Mouse (Mus musculus): ENCODE data around the gene Sorbs1. TPM values are rescaled to one million over a fixed set of nuclear protein-coding genes. Genes with fewer than 3 reads are reported as not detected.

Gene Sorbs1
- polyA plus RNA-seq, 1 experiment from 2014 or later: 92.0 TPM

DNA sequence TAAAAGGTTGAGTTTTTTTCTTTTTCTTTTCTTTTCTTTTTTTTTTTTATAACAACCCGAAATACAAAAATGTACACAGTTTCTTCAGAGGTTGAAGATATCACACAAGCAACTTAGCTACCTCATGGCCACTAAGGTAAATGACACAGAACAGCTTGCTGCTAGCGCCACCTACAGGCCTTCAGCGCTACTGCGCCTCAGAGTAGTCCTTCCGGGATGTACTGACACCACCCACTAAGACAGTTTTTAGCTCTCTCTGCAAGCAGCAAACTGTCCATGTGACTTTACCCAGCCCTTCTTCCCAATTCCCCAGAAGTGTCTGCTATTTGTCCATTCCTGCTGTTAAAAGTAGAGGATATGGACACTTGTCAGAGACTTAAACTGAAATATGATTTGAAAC lies 167.9 kb downstream of the Sorbs1 start:
- WGBS: 20% methylated on average over 5 of the region's 5 CpGs
- 0 out of 2 replicates have a peak, but pooled peaks cover 1% of the 10 kb centered on the region for H3K36me3 ChIP-seq
- H3K9me3 ChIP-seq: no peaks in the 10 kb centered on the region
- no peaks in the 10 kb centered on the region for H3K27me3 ChIP-seq
- ATAC-seq (ENCODE audit: low FRiP score, low read depth): no peak
- H3K9ac ChIP-seq: no peak overlapping the region
- no peak overlapping the region for H3K4me3 ChIP-seq
- H3K27ac ChIP-seq (replicated peaks): no peak overlapping the region
- peaks cover 32% of the 10 kb centered on the region for H3K4me1 ChIP-seq (replicated peaks)
- H3K4me2 ChIP-seq: no peak overlapping the region

DNA sequence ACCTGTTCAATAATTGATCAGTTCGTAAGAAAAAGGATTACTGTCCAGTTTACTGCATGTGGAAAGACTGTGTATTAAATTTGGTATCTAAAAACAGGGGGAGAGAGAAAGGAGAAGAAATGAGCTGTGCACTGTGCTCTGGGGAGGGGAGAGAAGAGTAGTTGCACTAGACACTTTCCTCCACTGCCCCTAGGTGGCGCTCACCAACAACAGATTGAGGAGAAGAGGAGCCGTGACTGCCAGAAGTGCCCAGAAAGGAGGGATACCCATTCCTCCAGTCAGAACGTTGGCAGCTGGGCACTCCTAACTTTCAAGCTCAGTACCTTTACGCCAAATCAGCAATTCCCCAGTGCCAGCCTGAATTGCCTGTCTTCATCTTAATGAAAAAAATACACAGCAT lies 170.6 kb downstream of the Sorbs1 start:
- Histone ChIP-seq H3K4me1 (replicated peaks) (peaks cover 12% of the 10 kb centered on the region), H3K4me3 (no peak overlapping the region), H3K4me2 (no peak overlapping the region), H3K27me3 (no peaks in the 10 kb centered on the region), H3K9me3 (no peaks in the 10 kb centered on the region), H3K36me3 (0 out of 2 replicates have a peak, but pooled peaks cover 5% of the 10 kb centered on the region), H3K9ac (no peak overlapping the region), H3K27ac (replicated peaks) (no peak overlapping the region)
- 10% methylated on average over 5 of the region's 5 CpGs for WGBS
- 0 out of 2 replicates have a peak, but pooled peaks have one; percentile 57 for ATAC-seq (ENCODE audit: low FRiP score, low read depth)

DNA sequence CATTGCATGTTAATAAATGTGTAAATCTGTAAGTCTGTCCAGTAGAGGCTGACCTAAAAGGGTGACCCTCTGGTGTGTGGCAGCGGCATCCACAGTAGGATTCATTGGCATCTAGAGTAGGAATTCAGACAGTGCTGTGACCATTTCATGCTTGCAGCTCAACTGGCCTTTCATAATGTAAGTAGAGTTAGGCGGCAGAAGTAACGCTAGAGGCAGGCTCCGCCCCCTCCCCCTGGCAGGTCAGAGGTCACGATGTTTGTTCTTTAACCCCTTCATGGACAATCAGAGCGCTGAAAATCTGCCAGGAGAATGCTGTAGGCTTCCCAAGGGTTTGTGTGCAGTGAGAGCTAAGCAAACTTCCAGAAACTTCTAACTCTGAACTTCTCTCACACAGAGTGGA lies 172.4 kb downstream of the Sorbs1 start:
- Histone ChIP-seq H3K36me3 (0 out of 2 replicates have a peak, but pooled peaks cover 5% of the 10 kb centered on the region), H3K4me2 (no peak overlapping the region), H3K9me3 (no peaks in the 10 kb centered on the region), H3K4me1 (replicated peaks) (no peaks in the 10 kb centered on the region), H3K27me3 (no peaks in the 10 kb centered on the region), H3K4me3 (no peak overlapping the region), H3K27ac (replicated peaks) (no peak overlapping the region), H3K9ac (no peak overlapping the region)
- WGBS: 22% methylated on average over 6 of the region's 6 CpGs
- no peak for ATAC-seq (ENCODE audit: low FRiP score, low read depth)

DNA sequence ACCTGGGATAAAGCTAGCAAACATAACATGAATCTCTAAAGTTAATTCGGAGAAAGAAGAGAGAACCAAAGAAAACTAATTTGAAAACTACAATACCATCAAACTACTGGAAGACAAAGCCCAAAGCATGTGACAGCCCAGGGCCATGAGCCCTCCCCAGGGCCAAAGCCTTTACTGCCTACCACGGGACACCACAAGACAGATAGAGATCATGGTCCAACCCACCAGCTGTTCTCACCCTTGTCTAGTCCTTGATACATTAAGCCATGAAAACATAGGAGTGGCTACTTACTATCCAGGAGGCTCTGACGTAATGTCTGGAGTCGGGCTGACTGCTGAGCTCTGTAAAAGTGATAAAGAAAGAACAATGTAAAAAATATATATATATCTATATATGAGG lies 176.9 kb downstream of the Sorbs1 start:
- Histone ChIP-seq H3K4me2 (no peak overlapping the region), H3K4me3 (no peak overlapping the region), H3K36me3 (peaks cover 5% of the 10 kb centered on the region; the same call in 1 of the 2 replicates), H3K9ac (no peak overlapping the region), H3K9me3 (no peaks in the 10 kb centered on the region), H3K4me1 (replicated peaks) (no peaks in the 10 kb centered on the region), H3K27ac (replicated peaks) (no peak overlapping the region), H3K27me3 (no peaks in the 10 kb centered on the region)
- 78% methylated on average over 4 of the region's 4 CpGs for WGBS
- no peak for ATAC-seq (ENCODE audit: low FRiP score, low read depth)

DNA sequence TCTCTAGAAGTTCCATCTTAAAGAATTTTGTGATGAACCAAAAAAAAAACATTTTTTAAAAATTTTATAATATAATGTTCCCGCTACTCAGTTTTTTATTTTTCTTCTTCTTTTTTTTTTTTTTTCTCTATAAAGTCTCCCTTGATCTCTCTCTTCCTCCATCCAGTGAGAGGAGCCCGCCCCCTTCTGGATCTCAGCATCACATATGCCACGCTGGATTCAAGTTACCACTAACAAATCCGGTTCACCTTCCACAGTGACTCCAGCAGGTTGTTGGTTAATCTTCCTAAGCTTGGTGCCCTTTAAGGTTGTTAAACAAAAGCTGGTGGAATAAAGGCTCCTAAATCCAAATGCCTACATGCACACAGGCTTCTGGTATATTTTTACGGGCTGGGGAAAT lies 179.7 kb downstream of the Sorbs1 start:
- Histone ChIP-seq H3K9ac (no peak overlapping the region), H3K9me3 (no peaks in the 10 kb centered on the region), H3K4me1 (replicated peaks) (no peaks in the 10 kb centered on the region), H3K27me3 (no peaks in the 10 kb centered on the region), H3K4me2 (no peak overlapping the region), H3K4me3 (no peak overlapping the region), H3K36me3 (peaks cover 5% of the 10 kb centered on the region; the same call in 1 of the 2 replicates), H3K27ac (replicated peaks) (no peak overlapping the region)
- no peak for ATAC-seq (ENCODE audit: low FRiP score, low read depth)
- 64% methylated on average over 5 of the region's 5 CpGs for WGBS

DNA sequence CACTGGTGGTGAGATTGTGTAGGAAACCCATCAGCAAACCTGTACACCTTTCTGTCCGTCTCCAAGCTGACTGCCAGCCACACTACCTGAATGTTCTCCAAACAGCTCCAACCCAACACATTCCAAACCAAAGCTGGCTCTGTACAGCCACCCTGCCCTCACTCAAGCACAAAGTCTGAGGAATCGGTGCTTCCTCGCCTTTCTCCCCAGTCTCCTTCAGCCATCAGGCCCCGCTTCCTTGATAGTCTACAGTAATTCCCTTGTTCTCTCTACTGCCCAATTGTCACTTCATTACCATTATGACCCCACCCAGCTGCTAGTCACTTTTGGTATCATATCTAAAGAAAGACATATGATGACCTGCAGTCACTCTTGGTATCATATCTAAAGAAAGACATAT lies 180.5 kb downstream of the Sorbs1 start:
- no peak for ATAC-seq (ENCODE audit: low FRiP score, low read depth)
- Histone ChIP-seq H3K9ac (no peak overlapping the region), H3K27me3 (no peaks in the 10 kb centered on the region), H3K36me3 (no peaks in the 10 kb centered on the region; the same call in 1 of the 2 replicates), H3K4me3 (no peak overlapping the region), H3K27ac (replicated peaks) (no peak overlapping the region), H3K4me2 (no peak overlapping the region), H3K4me1 (replicated peaks) (no peaks in the 10 kb centered on the region), H3K9me3 (no peaks in the 10 kb centered on the region)
- WGBS: 93% methylated on average over 4 of the region's 4 CpGs

DNA sequence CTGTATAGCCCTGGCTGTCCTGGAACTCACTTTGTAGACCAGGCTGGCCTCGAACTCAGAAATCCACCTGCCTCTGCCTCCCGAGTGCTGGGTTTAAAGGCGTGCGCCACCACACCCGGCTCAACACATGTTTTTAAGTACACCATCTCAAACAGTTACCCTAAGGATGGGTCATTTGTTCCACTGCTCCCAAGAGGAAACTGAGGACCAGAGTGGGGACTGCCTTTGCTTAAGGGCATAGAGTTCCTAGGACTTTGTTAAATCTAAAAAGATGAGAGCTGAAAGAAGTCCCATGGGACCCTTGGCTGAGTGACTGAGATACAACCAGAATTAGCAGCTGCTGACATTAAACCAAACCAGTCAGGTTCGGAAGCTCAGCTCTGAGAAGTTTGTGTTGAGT lies 181.3 kb downstream of the Sorbs1 start:
- H3K4me3 ChIP-seq: no peak overlapping the region
- no peak for ATAC-seq (ENCODE audit: low FRiP score, low read depth)
- H3K36me3 ChIP-seq: peaks cover 2% of the 10 kb centered on the region
- H3K27me3 ChIP-seq: no peaks in the 10 kb centered on the region
- 92% methylated on average over 6 of the region's 6 CpGs for WGBS
- H3K9me3 ChIP-seq: no peaks in the 10 kb centered on the region
- no peak overlapping the region for H3K9ac ChIP-seq
- H3K4me1 ChIP-seq (replicated peaks): no peaks in the 10 kb centered on the region
- H3K27ac ChIP-seq (replicated peaks): no peak overlapping the region
- no peak overlapping the region for H3K4me2 ChIP-seq

DNA sequence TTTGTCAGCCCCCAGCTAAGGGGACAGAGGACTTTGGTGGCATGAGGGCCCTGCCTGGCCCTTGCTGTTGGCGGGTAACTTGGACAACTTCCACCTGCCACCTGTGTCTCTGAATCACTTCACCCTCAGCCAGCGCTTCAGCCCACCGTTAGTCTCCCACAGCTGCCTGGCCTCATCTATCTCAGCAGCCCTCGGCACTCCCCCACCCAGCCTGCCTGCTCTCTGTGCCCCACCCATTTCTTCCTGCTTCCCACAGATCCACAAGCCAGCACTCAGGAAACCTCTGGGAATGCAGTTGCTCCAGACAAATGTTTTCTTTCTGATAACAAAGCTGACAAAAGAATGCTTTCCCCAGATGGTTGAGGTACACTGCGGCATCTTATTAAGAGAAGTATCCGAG lies 181.7 kb downstream of the Sorbs1 start:
- Histone ChIP-seq H3K4me1 (replicated peaks) (no peaks in the 10 kb centered on the region), H3K4me2 (no peak overlapping the region), H3K9ac (no peak overlapping the region), H3K27me3 (no peaks in the 10 kb centered on the region), H3K36me3 (peaks cover 7% of the 10 kb centered on the region), H3K27ac (replicated peaks) (no peak overlapping the region), H3K9me3 (no peaks in the 10 kb centered on the region), H3K4me3 (no peak overlapping the region)
- 0 out of 2 replicates have a peak, but pooled peaks have one; percentile 42 for ATAC-seq (ENCODE audit: low FRiP score, low read depth)
- WGBS: 52% methylated on average over 6 of the region's 6 CpGs

DNA sequence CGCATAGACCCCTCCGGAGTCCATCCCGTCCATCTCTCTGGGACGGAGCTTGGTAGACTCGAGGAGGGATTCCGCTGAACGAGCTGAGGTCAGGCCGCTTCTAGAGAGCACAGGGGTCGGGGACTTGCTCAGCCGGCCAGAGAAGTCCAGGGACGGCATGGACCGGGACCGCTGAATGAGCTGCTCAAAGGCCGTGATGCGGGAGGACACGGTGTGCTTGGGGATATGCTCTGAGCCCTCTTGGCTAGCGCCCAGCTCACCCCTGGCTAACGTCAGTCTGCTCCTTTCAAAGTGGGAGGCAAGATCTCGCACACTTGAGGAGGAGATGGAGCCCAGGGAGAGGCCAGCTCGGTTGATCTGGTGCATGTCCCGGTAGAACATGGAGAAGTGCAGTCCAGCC lies 187.5 kb downstream of the Sorbs1 start:
- H3K4me1 ChIP-seq (replicated peaks): no peaks in the 10 kb centered on the region
- no peak overlapping the region for H3K27ac ChIP-seq (replicated peaks)
- H3K9ac ChIP-seq: no peak overlapping the region
- peaks cover 34% of the 10 kb centered on the region for H3K36me3 ChIP-seq
- no peaks in the 10 kb centered on the region for H3K9me3 ChIP-seq
- no peak for ATAC-seq (ENCODE audit: low FRiP score, low read depth)
- no peak overlapping the region for H3K4me3 ChIP-seq
- no peaks in the 10 kb centered on the region for H3K27me3 ChIP-seq
- H3K4me2 ChIP-seq: no peak overlapping the region
- 95% methylated on average over 21 of the region's 21 CpGs for WGBS

DNA sequence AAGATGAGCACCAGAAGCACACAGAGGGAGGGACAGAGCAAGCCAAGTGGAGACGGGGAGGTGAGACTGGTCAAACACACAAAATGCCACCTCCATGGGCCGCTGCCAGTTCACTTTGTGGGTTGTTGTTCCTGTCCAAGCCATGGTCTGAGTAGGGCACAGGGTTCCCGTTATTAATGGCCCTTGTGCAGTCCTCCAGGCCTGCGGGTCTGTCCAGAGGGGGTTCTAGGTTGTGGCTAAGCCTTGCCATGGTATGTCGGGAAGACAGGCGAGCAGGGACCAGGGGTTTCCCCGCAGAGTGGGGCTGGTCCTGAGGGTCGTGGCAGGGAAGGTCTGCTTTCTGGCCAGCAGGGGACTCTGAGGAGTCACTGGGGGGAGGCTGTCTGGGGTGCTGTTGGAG lies 188.2 kb downstream of the Sorbs1 start:
- Histone ChIP-seq H3K4me3 (no peak overlapping the region), H3K36me3 (peaks cover 38% of the 10 kb centered on the region), H3K27me3 (no peaks in the 10 kb centered on the region), H3K9ac (no peak overlapping the region), H3K9me3 (no peaks in the 10 kb centered on the region), H3K4me1 (replicated peaks) (no peaks in the 10 kb centered on the region), H3K27ac (replicated peaks) (no peak overlapping the region), H3K4me2 (no peak overlapping the region)
- no peak for ATAC-seq (ENCODE audit: low FRiP score, low read depth)
- WGBS: 94% methylated on average over 8 of the region's 8 CpGs

DNA sequence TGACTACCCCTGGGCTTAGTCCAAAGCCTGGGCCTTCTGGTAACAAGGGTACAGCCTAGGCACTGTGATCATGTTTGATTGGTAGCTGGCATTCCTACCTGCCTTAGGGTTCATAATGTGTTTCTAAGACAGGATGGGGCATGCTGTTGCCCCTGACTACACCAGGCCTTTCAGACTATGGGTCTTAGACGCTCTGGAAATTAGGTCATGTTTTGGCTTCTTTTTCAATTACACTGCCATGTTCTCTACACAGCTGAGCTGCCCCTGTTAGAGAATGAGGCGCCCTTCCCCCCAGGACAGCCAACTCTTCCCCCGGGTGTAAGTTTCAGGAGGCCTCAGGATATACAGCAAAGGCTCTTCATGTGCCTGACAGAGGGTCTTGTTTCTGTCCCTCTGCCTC lies 191.4 kb downstream of the Sorbs1 start:
- peak; percentile 29; the same call in 1 of the 2 replicates for ATAC-seq (ENCODE audit: low FRiP score, low read depth)

DNA sequence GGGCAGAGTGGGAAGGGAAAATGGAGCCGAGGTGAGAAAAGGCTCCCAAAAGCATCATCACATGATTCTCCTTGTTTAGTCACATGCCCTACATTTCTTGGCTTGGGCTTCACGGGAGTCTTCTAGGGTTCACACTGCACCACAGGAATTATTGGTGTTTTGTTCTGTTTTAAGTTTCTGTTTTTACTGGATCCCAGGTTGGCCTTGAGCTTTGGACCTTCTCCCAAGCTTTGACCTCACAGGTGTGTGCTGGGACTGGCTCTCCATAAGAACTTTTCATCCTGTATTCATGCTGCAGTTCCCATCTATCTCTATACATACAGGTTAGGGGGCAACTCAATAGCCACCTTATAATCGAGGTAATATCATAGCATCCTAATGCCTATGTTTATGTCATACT lies 194.4 kb downstream of the Sorbs1 start:
- no peak overlapping the region for H3K9ac ChIP-seq
- H3K4me2 ChIP-seq: no peak overlapping the region
- H3K27me3 ChIP-seq: no peaks in the 10 kb centered on the region
- H3K4me3 ChIP-seq: no peak overlapping the region
- H3K4me1 ChIP-seq (replicated peaks): no peaks in the 10 kb centered on the region
- H3K9me3 ChIP-seq: no peaks in the 10 kb centered on the region
- 82% methylated on average over 3 of the region's 3 CpGs for WGBS
- no peak overlapping the region for H3K27ac ChIP-seq (replicated peaks)
- ATAC-seq (ENCODE audit: low FRiP score, low read depth): no peak
- H3K36me3 ChIP-seq: peaks cover 31% of the 10 kb centered on the region

More for the DNA sequence above, 191.4 kb downstream of the Sorbs1 start:
- Histone ChIP-seq H3K4me2 (no peak overlapping the region), H3K27ac (replicated peaks) (no peak overlapping the region), H3K9me3 (no peaks in the 10 kb centered on the region), H3K27me3 (no peaks in the 10 kb centered on the region), H3K4me1 (replicated peaks) (no peaks in the 10 kb centered on the region), H3K9ac (no peak overlapping the region), H3K4me3 (no peak overlapping the region), H3K36me3 (peaks cover 40% of the 10 kb centered on the region)
- WGBS: 76% methylated on average over 3 of the region's 3 CpGs

DNA sequence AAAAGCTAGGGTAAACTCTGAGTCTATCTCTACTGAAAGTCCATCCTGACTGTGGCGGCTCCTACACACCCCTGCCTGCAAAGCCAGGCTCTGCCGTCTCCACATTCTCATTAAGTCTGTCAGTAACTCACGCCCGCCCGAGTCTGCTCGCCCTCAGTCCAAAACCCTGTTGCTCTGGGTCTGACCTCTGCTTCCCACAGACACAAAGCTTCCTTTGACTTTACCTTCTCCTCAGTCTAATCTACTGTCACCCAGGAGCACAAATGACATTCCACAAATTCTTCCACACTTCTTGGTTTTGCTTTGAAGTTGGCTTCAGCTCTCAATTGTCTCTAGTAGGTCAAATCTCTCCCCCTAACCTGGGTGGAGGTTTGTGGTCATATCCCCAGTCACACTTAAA lies 195.1 kb downstream of the Sorbs1 start:
- Histone ChIP-seq H3K9me3 (no peaks in the 10 kb centered on the region), H3K36me3 (peaks cover 36% of the 10 kb centered on the region), H3K4me1 (replicated peaks) (no peaks in the 10 kb centered on the region), H3K9ac (no peak overlapping the region), H3K27ac (replicated peaks) (no peak overlapping the region), H3K27me3 (no peaks in the 10 kb centered on the region), H3K4me2 (no peak overlapping the region), H3K4me3 (no peak overlapping the region)
- 30% methylated on average over 6 of the region's 6 CpGs for WGBS
- ATAC-seq (ENCODE audit: low FRiP score, low read depth): no peak
